Mouse (Mus musculus) lung, postnatal 14 days (tissue): ENCODE measurements around the gene Prrxl1.

Experiments
- DNase-seq: peaks from one replicate; pipeline ENCODE4 v3.0.0; 2021

The Prrxl1 gene

DNA sequence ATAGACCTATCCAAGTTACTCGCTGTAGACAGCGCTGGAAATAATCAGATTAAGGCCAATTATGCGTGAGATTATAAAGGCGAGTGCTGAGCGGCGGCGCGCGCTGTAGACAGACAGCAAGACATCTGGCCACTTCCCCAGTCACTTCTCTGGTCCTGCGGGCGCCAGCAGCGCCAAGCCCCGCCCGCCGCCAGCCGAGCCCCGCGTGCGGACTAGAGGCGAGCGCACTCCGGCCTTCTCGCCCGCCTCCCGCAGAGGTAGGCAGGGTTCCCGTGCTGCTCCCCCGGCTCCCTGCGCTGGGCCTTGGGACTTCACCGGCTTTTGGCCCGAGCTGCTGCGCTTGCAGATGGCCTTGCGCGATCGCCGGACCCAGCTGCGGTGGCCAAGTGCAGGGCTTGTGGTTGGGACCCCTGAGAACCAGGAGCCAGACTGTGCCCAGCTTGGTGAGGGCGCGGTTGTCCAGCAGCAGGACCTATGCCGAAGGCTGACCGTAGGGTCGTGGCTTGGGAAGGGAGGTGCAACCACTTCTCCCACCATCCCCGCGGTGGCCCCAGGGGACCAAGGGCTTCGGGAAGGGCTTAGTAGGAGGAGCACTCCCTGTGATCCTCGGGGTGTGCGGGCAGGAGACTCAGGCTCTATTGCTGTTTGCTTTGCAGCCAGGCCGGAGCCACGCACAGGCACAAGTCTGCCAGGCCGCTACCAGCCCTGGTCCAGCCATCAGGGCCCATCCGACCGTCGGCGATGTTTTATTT, at the start of gene Prrxl1:
Gene Prrxl1, plus strand, starts transcription at position 118 of the 752 bp plus-strand sequence.
- no peak for DNase-seq

DNA sequence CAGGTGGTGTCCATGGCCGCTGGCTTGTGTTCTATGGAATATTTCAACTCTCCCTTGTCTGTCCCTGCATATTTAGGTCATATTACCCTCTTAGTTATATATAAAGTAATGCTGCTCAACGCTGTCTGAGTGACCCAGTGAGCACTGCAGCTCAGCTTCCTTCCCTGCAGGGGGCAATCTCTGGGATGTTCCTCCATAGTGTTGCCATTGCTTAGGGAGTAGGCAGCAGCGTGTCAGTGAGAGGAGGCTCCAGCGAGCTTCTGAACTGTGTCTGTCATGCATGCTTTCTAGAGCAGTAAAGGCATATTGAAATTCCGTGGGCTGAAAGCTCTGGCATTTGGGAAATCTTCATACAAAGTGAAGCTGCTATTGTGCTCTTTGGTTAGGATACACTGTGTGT, 47.4 kb upstream of the Prrxl1 start:
- no peak for DNase-seq

DNA sequence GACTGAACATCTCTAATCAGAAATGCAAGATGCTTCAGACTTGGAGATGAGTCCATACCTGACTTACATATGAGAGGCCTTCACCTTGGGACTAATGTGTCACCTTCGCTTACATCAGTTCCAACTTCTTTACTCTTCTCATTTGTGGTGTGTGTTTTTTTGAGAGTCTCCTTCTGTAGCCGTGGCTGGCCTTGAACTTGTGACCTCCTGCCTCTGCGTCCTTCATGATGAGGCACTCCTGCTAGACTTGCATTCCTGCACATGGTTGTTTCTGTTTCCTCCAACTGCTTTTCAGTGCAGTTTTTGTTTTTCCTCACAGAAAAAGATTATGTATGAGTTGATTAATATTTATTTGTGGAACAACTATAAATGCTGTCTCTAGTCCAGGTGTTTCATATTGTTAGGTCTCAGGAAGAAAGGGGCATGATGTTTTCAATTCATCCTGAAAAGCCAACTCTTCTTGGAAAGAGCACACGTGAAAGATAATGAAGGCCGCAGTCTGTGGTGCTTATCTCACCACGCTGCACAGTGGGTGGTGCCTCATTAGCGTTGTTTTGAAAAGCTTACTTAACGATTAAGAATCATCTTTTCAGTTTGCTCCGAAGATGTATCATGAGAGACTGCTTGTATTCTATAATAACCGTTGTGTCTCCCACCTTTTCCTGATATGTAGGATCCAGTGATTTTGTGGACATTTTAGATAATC, 45.9 kb upstream of the Prrxl1 start:
- DNase-seq = no peak

DNA sequence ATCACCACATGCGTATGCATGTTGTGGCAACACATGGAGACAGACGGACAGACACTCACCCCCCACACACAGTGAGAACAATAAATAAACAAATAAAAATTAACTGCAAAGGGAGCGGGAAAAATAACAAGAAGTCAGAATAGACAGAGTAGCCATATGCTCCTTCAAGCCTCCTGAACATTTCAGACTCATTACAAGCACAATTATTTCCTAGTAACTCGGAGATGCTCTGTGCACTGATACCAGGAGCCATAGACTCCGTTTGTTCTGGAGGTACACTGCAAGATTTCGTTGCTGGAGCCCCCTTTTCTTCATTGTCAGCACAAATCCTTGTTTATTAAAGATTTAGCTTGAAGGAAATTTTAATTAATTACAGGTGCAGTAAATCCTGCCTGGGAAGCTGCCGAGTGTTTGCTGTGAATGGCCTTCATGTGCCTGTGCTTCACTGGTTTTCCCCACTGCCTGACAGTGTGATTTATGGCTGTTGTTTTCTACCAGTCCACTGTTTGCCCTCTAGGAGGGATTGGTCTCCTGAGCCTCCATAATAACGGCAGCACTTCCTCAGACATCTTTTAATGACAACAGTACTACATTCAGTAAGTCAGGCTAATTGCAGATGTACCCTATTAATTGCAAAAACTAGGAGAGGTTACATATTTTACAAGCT, 44.2 kb upstream of the Prrxl1 start:
- no peak for DNase-seq

DNA sequence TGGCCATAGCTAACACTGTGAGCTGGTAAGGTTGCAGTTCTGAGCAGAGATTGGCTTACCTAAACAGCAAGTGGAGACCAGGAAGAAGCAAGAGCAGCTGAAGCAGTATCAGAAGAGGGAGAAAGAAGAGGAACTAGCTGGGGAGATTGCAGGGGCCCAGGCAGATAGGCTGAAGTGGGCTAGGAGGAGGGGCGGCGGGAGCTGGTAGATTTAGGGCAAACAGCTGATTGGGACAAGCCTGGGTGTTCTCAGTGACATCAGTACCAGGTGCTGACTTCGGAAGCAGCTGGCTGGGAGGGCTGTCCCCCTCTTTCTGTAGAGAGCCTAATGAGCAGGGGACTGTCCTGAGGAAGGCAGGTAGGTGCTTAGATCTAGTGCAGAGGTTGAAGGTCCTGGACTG, 37.8 kb upstream of the Prrxl1 start:
- no peak for DNase-seq

DNA sequence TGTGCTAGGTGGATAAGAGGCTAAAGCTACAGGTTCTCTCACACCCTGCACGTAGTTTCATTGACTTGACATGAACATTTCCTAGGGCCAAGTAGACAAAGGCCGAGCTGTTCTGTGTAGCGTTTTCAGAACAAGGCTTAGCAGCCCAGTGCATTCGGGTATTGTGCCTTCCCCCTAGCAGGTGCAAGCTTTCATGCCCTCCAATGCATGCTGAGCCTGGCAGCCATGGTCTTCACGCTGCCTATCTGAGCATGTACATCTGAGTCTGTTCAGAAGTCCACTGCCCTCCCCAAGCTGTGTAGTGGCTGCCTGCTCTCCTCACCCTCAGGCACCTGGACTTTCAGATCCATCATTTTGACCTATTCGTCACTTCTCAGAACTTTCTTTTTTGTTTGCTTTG, 35.5 kb upstream of the Prrxl1 start:
- DNase-seq = no peak

DNA sequence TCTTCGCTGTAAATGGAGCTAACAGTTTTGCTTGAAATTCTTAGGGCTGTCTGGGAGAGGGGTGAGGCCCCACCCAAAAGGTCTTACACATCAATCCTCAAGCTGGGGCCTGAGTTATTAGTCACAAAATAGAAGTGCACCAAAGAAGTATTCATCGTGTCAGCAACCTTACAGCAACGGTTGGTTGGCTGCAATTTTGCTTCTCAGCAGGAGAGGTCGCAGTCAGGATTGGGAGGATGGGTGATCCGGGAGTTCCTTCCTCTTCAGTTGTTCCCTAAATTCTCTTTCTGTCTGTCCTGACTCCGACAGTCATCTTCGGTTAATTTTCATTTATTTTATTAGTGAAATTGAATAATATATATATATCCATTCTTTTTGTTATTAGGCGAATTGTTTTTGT, 26.7 kb upstream of the Prrxl1 start:
- DNase-seq = no peak

DNA sequence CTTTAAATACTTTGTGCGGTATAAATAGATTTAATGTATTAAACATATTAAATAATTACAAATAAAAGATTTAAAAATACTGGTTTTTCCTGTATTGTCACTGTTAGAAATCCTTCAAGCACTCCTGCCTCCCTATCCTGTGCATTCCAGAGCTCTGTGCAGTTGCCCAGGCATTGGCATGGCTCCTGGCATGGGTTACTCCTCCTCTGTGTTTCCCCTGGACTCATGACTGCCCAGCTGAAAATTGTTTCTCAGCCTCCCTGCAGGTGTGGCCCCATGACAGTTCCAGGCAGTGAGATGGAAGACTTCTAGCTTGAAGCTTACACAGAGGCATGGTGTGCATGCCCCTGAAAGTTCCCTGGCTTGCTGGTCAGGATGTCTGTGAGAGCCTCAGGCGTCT, 20.8 kb upstream of the Prrxl1 start:
- DNase-seq = no peak

DNA sequence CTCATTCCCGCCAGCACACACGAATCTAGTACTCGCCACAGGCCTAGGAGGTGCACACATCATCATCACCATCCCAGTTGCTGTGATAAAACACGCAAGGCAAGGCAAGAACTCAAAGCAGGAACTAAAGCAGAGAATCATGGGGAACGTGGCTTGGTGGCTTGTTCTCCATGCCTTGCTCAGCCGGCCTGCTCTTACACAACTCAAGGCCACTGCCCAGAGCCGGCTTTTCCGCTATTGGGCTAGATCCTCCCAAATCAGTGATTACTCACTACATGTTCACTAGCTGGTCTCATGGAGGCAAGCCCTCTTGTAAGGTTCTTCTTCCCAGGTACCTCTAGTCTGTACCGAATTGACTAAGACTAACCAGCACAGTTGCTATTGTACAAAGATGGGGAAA, 15.5 kb upstream of the Prrxl1 start:
- DNase-seq = no peak

DNA sequence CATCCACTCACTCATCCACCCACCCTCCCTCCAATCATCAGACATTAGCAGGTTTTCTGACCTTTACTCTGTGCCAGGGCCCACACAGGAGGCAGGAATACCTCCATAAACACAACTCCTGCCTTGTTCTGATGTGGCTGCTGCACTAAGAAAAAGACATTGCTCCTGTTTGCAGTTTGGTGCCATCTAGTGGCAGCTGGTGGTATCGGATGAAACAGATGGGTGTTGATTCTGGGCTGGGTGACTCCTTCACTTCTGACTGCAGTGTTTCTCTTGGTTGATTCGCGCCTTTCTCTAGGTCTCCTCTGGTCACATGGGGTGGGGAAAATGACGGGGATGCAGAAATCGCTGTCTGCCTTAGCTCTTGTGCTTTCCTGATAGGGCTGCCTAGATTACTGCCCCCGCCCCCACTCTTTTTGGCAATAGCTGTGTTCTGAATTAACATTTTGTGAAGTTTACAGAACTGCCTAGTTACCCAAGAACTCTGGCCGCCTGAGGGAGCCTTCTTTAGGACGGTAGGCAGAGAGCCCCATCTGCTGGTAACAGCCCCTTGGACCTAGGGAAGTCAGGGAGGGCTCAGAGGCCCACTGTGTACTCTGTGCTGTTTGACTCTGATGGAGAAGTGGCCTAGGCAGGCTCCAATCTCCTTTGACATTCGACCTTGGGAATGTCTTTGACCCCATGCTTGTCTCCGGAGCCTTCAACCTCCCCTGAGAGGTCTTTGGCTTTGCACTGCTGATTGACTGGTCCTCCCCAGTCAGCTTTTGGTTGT, 12.0 kb upstream of the Prrxl1 start:
- peak; percentile 75 for DNase-seq

DNA sequence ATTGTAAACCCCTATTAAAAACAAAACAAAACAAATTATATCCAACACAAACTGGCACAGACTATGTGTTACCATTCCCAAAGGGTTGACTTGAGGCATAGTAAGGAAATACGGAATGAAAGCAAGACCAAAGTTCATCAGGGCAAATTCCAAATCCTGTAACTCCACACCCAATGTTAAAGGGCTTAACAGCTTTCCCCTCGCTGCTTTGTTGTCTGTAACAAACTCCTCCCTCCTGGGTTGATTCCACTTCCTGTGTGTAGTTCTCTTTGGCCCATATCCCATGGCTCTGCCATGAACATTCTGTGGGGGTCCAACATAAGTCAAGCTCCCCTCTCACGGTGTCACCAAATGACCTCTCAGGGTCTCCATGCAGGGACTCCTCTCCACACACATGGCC, 8.8 kb upstream of the Prrxl1 start:
- DNase-seq = no peak

DNA sequence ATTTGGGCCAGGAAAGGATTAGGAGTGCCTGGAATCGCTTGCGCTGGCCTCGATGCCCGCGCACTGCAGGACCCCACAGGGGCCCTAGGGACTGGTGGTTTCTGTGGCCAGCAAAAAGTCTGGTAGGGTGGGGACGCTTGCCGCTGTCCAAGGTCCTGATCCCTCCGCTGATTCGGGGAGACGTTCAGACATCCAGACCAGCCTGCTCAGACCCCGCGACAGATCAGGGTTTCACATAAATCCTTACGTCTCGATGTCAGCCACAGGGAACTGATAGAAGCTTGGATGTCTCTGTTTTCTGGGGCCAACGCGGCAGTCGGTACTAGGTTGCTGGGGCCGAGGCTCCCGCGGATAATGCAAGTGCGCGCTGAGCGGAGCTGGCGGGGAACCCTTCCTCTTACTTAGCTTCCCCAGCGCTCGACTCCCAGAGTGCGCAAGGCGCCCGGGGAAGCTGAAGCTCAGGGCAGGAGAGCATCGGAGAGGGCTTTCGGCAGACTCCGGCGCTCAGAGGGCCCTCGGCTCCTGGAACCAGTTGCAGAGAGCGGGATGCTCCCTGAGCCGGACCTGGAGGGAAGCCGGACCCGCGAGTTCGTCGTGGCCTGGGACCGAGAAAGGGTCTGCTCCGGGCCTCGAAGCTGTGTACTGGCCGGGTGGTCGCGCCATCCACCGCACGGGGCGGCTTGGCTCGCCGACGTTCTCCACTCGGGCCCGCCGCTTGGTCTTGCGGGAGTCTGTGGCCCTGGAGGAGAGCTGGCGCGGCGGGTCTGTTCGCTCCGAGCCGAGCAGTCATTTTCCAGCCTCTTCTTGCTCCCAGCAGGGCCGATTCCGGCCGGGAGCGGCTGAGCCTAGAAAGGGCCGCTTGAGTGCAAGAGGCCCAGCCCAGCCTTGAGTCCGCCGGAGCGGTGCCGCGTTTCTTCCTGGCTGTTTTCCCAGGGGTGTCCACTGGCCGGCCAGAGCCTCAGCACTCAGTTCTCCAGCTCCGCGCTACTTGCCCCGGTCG, 1.7 kb upstream of the Prrxl1 start:
- DNase-seq = peak; percentile 79

DNA sequence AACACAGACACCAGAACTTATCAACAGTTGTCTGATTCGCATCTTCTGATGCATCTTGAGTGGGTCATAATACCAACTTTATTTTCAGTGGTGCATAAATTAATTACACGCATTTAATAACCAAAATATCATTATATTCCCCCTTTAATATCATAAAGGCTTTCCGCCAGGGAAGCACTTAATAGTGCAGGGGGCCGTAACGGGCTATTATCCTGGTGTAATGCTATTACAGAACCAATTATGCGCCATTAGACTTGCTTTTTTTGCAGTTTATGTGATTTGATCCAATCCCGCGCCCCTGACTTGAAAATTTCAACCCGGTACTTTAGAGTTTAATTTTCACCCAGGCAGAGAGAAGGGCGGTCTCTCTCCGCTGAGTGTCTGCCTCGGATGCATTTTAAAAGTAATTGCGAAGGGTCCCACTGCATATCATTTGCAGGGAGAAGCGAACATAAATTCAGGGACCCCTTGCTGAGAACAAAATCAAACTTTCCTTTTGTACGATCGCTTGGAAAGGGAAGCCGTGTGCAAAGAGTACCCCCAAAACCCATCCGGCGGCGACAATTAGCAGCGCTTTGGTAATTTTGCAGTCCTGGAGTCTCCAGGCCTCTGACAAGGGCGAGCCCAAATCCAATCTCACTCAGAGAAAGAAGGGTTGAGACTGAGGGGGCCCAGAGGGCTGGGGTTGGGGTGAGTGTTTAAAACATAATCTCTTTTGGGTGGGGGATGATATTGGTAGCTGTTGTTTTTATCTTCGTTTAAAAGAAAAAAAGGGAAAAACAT, 579 bp upstream of the Prrxl1 start:
- no peak for DNase-seq

DNA sequence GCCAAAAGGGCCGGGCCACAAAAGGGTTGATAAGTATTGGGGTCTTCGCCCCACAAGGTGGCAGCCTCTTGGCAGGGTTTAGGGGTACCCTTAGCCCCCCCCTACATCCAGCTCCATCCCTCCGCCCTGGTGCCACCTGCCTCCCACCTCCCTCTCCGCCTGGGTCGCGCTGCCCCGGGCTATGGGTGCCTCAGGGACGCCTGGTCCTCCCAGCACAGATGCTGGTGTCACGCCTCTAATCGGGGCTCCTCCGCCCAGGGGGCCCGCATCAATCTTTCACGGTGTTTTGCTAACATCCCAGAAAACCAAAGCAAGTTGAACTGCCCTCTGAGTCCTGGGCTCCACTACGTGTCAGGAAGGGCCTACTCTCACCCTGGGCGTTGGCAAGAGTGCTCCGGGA, 903 bp downstream of the Prrxl1 start:
- DNase-seq = no peak

DNA sequence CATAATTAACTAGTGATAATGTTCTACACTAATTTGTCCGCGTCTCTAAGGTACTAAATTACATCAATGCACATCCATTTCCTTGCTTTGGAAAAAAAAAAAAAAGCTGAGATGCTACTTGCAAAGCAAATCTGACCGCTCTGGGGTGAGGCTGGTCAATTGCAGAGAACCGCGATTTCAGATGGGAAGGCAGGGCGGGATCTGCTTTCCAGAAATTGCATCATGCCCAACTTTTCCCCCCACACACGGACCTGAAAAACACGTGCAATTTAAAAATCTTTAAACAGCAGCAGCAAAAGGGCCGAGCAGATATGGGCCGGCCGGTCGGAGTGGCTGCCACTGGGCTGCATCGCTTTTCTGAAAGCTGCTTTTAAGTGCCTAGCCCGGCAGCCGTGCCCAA, 6.3 kb downstream of the Prrxl1 start:
- no peak for DNase-seq

DNA sequence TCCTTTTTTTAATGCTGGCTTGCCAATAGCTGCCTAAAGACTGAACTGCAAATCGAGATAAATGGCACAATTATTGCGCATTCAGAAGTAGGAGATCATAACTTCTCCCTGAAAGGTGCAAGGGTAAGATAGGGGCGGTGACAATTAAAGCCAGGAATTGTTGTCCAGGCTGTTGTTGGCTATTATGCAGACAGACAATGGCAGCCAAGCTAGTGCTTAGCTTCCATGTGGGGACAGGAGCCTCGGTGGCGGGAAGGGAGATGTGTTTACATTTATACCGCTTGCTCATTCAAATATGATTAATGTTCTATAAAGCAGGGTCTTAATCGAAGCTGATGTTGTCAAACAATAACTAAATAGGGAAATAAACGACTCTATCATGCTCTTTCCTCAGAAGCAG, 7.1 kb downstream of the Prrxl1 start:
- DNase-seq = no peak

DNA sequence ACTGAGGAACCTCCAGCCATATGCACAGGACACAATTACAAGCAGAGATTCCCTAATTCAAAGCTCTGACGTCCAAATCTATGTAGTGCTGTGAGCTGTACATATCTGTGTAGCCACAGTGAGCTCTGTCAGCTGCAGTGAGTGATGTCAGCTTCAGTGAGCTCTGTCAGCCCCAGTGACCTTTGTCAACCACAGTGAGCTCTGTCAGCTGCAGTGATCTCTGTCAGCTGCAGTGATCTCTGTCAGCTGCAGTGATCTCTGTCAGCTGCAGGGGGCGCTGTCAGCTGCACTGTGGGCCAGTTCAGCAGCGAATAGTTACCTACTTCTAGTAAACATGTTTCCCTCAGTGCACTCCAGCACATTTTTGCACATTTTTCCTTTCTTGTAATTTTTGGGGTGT, 10.2 kb downstream of the Prrxl1 start:
- DNase-seq = peak; percentile 16

DNA sequence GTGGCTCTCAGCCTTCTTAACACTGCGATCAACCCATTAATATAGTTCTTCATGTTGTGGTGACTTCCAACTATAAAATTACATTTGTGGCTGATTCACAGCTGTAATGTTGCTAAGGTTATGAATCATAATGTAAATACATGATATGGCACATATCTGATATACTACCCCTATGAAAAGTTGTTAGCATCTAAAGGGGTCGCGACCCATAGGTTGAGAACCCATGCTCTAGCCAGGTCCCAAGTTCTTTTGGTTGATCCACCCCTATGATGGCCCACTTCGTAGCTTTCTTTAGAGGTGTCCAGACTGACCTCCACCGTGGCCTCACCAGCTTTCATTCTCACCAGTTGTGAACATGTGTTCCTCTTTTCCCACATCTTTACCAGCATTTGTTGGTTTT, 18.0 kb downstream of the Prrxl1 start:
- no peak for DNase-seq

DNA sequence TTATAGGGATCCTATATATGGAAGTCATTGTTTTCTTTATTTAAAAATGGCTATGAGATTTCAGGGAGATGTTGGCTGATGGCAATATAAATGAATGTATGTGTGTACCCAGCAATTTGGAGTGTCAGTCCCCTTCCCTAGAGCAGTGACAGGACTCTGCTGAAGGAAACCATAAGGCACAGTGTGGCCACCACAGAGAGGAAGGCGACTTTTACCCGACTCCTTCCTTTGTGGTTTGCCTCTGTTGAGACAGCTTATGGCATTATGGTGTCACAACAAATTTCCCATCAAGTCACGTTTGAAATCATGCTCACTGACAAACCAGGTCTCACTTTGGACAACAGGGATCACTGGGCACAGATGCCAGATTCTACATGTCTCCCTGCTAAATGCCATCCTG, 25.0 kb downstream of the Prrxl1 start:
- DNase-seq = no peak

DNA sequence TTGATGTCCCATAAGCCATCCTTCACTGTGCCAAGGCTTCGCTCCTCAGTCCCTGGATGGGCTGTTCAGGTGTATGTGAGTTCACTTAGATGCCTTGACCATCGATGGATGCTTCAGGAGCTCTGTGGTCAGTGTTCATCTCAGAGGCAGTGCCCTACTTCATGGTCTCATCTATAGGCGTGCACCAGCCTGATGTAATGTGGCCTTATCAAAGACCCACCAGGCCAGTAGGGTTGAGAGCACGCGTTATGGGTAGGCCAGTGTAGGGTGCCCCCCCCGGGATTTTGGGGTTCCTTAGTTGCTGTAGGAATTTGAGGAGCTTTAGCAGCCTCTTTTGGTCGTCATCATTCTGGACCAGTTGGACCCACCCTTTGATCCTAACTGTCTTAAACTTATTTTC, 25.6 kb downstream of the Prrxl1 start:
- DNase-seq = no peak

DNA sequence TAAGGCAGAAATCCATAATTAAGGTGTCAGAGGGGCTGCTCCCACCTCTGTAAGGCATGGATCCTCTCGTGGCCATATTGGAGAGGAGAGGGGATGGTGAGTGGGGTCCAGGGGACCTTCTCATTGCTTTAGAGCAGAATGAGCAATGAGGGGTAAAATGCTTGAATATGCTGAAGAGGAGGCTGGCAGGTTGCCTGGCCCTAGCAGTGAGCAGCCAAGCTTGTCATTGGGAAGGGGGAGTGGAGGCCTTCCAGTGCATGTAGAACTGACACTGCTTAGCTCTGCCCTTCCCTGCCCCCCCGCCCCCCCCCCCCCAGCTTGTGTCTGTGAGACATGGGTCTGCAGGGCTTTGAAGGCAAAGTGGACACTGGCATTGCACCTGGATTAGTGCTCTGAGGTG, 28.1 kb downstream of the Prrxl1 start:
- DNase-seq = no peak
